Mouse (Mus musculus): ENCODE results near the gene Efna2.

Gene Efna2

GRCm38 (mm10) chr10:80141786-80142529 lies 37.3 kb upstream of the Efna2 start:
- DNase-seq (ENCODE audit: inconsistent ontology term), result peak; percentile 96

GRCm38 (mm10) chr10:80142530-80142925 lies 36.8 kb upstream of the Efna2 start:
- DNase-seq (ENCODE audit: inconsistent ontology term), result no peak

GRCm38 (mm10) chr10:80143664-80144063 lies 35.6 kb upstream of the Efna2 start:
- no peak for DNase-seq (ENCODE audit: inconsistent ontology term)

GRCm38 (mm10) chr10:80144159-80144558 lies 35.1 kb upstream of the Efna2 start:
- no peak for DNase-seq (ENCODE audit: inconsistent ontology term)

- DNase-seq (ENCODE audit: inconsistent ontology term), result peak; percentile 70
Measured at GRCm38 (mm10) chr10:80144864-80145838, 34.1 kb upstream of the Efna2 start.

GRCm38 (mm10) chr10:80145896-80146295 lies 33.4 kb upstream of the Efna2 start:
- DNase-seq (ENCODE audit: inconsistent ontology term), result no peak

- no peak for DNase-seq (ENCODE audit: inconsistent ontology term)
Measured at GRCm38 (mm10) chr10:80146568-80147011, 32.7 kb upstream of the Efna2 start.

- no peak for DNase-seq (ENCODE audit: inconsistent ontology term)
Measured at GRCm38 (mm10) chr10:80147146-80147718, 32.0 kb upstream of the Efna2 start.

GRCm38 (mm10) chr10:80147719-80148601 lies 31.3 kb upstream of the Efna2 start, which contains the start of gene Midn:
TSS of gene Midn (plus strand) at chr10:80148272.
- DNase-seq (ENCODE audit: inconsistent ontology term), result peak; percentile 97

- DNase-seq (ENCODE audit: inconsistent ontology term), result peak; percentile 98
Measured at GRCm38 (mm10) chr10:80148610-80149290, 30.5 kb upstream of the Efna2 start.

GRCm38 (mm10) chr10:80149291-80150225 lies 29.7 kb upstream of the Efna2 start:
- DNase-seq (ENCODE audit: inconsistent ontology term), result peak; percentile 100

GRCm38 (mm10) chr10:80150226-80151210 lies 28.8 kb upstream of the Efna2 start:
- DNase-seq (ENCODE audit: inconsistent ontology term), result peak; percentile 79

GRCm38 (mm10) chr10:80151211-80152034 lies 27.9 kb upstream of the Efna2 start:
- DNase-seq (ENCODE audit: inconsistent ontology term), result peak; percentile 74

- DNase-seq (ENCODE audit: inconsistent ontology term), result peak; percentile 89
Measured at GRCm38 (mm10) chr10:80152071-80152872, 27.0 kb upstream of the Efna2 start.

GRCm38 (mm10) chr10:80152873-80153260 lies 26.4 kb upstream of the Efna2 start:
- DNase-seq (ENCODE audit: inconsistent ontology term), result peak; percentile 92

GRCm38 (mm10) chr10:80153713-80154112 lies 25.6 kb upstream of the Efna2 start:
- DNase-seq (ENCODE audit: inconsistent ontology term), result no peak
